Mouse (Mus musculus) C2C12 (cell line): Measurements from ENCODE around the gene Rad51b. TPM values are rescaled to one million over a fixed set of nuclear protein-coding genes. Genes with fewer than 3 reads are reported as not detected.

Source experiments
- H3K27me3 ChIP-seq: one replicate; pipeline ENCODE4 v1.6.1; 2011; ENCODE audit not compliant: control insufficient read depth, insufficient read depth, insufficient read length
- H3K36me3 ChIP-seq: one replicate; pipeline ENCODE4 v1.6.1; 2011; ENCODE audit not compliant: control insufficient read depth, insufficient read depth
- H3K4me3 ChIP-seq: one replicate; pipeline ENCODE4 v1.5.1; 2011; ENCODE audit warnings: mild to moderate bottlenecking, control low read depth; ENCODE audit not compliant: poor library complexity, insufficient read depth, severe bottlenecking
- H3K79me2 ChIP-seq: one replicate; pipeline ENCODE4 v1.6.1; 2011; ENCODE audit not compliant: control insufficient read depth, insufficient read depth
- H3K79me3 ChIP-seq: one replicate; pipeline ENCODE4 v1.6.1; 2011; ENCODE audit warnings: low read depth, control low read depth
- H3ac ChIP-seq: one replicate; pipeline ENCODE3; 2011; ENCODE audit warnings: low read depth; ENCODE audit not compliant: control insufficient read depth, insufficient read length
- CEBPB ChIP-seq: IDR thresholded peaks from one replicate; pipeline ENCODE4 v1.6.1; 2011; ENCODE audit warnings: low read depth, mild to moderate bottlenecking, control low read depth, moderate library complexity
- CTCF ChIP-seq: IDR thresholded peaks from one replicate; pipeline ENCODE4 v1.5.1; 2011; ENCODE audit not compliant: control insufficient read depth, insufficient read depth, insufficient read length
- FOSL1 ChIP-seq: IDR thresholded peaks from one replicate; pipeline ENCODE4 v1.8.0; 2011; ENCODE audit warnings: mild to moderate bottlenecking, low read length; ENCODE audit not compliant: poor library complexity, insufficient read depth, severe bottlenecking
- MAX ChIP-seq: IDR thresholded peaks from one replicate; pipeline ENCODE4 v1.6.1; 2011; ENCODE audit warnings: mild to moderate bottlenecking, control low read depth
- MYOD1 ChIP-seq: IDR thresholded peaks from one replicate; pipeline ENCODE4 v1.6.1; 2011; ENCODE audit warnings: low read depth; ENCODE audit not compliant: control insufficient read depth, insufficient read length
- MYOG ChIP-seq: IDR thresholded peaks from one replicate; pipeline ENCODE4 v1.6.1; 2011; ENCODE audit not compliant: control insufficient read depth, insufficient read length; ENCODE audit errors: extremely low read depth
- USF1 ChIP-seq: IDR thresholded peaks from one replicate; pipeline ENCODE4 v1.6.1; 2011; ENCODE audit warnings: low read depth, mild to moderate bottlenecking, control low read depth, moderate library complexity
- polyA plus RNA-seq: library from polyadenylated mRNA; unstranded; fragments of >200 nt; fragmentation: generic; extraction: Trizol; gene quantifications from one replicate; pipeline ENCODE4 v1.2.1, GENCODE M21; 2012; ENCODE audit warnings: missing spikeins

Gene Rad51b
- polyA plus RNA-seq, 1 experiment = 1.3 TPM

DNA sequence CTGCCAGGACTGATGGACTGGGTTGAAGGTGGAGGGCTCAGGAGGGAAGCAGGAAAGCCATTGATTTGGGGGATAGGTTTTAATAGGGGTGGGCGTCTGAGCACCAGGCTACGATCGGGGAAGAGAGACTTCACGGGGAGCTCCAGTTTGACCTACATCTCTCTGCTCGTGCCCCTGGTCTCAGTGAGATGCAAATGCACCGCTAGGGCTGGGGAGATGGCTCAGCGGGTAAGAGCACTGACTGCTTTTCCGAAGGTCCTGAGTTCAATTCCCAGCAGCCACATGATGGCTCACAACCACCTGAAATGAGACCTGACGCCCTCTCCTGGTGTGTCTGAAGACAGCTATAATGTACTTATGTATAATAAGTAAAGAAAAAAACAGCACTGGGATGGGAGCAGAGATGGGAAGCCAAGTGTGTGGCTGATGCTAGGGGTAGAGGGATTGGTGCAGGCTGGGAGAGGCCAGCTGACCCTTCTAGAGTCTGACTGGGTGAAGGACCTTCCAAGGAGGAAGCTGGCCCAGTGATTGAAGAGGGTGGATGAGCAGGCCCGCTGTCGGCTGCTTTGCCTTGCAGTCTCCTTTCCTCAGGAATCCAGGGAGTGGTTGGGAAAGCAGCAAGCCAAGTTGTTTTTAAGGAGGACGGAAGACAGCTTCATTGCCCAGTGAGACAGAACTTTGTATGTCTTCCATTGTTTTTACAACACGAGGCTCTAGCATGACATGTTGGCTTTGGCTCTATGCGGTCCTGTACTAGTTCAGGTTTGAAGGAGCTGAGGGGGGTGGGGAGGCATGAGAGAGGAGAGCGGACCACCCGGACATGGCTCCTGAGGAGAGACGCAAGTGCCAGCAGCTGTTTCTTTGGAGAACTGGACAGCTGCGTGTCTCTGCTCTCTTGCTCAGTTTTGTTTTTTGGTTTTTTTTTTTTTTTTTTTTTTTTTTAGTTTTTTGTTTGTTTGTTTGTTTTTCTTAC is 511.6 kb downstream of the Rad51b start:
- H3K36me3 ChIP-seq = no peaks in the 10 kb centered on the region
- H3K79me2 ChIP-seq = no peaks in the 10 kb centered on the region
- TF ChIP-seq FOSL1 = no peak
- no peak for TF ChIP-seq CEBPB
- no peak for TF ChIP-seq MYOG
- TF ChIP-seq USF1 = no peak
- no peak for TF ChIP-seq MAX
- no peak for TF ChIP-seq CTCF
- no peak for TF ChIP-seq MYOD1
- H3K79me3 ChIP-seq = no peaks in the 10 kb centered on the region
- H3ac ChIP-seq = no peak overlapping the region
- H3K27me3 ChIP-seq = no peaks in the 10 kb centered on the region
- no peak overlapping the region for H3K4me3 ChIP-seq

DNA sequence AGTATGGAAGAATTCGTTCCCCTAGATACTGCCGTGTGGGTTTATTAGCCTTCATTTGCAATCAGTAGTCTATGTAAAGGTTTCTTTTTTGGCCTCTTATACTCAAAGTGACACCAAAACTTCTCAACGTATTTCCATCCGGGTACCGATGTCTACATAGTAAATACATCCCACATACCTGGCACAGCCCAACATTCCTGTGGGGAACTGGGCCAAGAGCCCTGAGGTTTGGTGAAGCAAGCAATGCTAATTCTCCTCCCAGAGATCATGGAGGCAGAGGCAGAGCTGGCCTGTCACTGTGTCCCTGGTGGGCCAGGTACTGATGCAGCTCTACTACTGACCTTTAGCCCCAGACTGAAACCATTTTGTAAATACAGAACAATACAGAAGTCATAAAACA is 512.4 kb downstream of the Rad51b start:
- Histone ChIP-seq H3ac (no peak overlapping the region), H3K79me3 (no peaks in the 10 kb centered on the region), H3K36me3 (no peaks in the 10 kb centered on the region), H3K4me3 (no peak overlapping the region), H3K27me3 (no peaks in the 10 kb centered on the region), H3K79me2 (no peaks in the 10 kb centered on the region)
- TF ChIP-seq MYOD1 (no peak), CEBPB (no peak), FOSL1 (no peak), CTCF (no peak), MYOG (no peak), USF1 (no peak), MAX (no peak)

DNA sequence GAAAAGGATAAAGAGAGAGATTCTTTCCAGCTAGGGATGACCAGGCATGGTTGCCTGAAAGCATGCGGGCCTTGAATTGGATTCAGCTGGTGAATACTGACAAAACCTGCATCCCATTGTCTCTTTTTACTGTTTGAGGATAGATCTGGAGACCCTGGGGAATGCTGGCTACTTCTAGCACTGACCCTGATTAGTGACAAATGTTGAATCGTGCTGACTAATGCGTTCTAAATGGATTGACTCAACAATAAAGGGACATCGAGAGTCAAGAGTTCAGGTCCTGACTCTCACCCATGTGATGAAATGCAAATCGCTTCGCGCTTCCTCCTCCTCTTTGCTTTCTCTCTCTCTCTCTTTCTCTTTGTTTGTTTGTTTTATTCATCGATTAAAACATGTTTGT is 515.3 kb downstream of the Rad51b start:
- TF ChIP-seq FOSL1 = no peak
- no peak for TF ChIP-seq CEBPB
- no peak for TF ChIP-seq MYOD1
- no peak for TF ChIP-seq CTCF
- TF ChIP-seq MAX = no peak
- TF ChIP-seq USF1 = no peak
- no peak for TF ChIP-seq MYOG
- Histone ChIP-seq H3ac (no peak overlapping the region), H3K79me2 (no peaks in the 10 kb centered on the region), H3K4me3 (no peak overlapping the region), H3K79me3 (no peaks in the 10 kb centered on the region), H3K36me3 (no peaks in the 10 kb centered on the region), H3K27me3 (no peaks in the 10 kb centered on the region)

DNA sequence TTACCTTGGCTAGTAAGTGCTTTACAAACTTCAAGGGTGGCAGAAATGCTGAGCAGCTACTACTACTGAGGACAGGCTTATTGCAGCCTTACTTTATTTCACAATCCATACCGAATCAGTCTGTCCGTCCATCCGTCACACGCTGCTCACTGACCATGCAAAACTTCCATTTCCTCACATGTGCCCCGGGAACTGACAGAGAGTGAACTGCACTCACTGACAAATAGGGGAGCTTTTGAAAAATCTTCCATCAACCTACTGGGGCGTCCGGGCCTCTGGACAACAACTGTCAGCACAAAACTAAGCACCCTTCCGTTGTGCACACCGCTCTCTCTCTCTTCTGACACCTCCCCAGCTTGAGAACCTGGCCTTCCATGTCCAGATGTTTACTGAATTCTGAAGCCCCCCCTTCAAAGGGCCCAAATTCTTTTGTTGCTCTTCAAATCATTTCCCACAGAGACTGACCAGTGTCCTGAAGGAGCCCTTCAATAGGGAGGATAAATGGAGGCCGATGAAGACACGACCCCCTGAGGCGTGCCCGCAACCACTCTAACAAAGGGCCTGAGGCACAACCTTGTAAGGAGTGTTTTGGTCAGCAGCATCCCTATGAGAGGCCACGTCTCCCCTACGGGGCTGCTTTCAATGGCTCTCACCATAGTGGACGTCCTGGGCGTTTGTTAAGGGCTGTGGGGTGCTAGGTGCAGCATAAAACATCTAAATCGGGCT is 515.9 kb downstream of the Rad51b start:
- H3ac ChIP-seq = no peak overlapping the region
- H3K79me3 ChIP-seq = no peaks in the 10 kb centered on the region
- H3K4me3 ChIP-seq = no peak overlapping the region
- TF ChIP-seq MYOD1 = no peak
- TF ChIP-seq USF1 = no peak
- TF ChIP-seq CEBPB = no peak
- no peak for TF ChIP-seq CTCF
- TF ChIP-seq MAX = no peak
- TF ChIP-seq FOSL1 = no peak
- TF ChIP-seq MYOG = no peak
- H3K27me3 ChIP-seq = no peaks in the 10 kb centered on the region
- H3K36me3 ChIP-seq = no peaks in the 10 kb centered on the region
- H3K79me2 ChIP-seq = no peaks in the 10 kb centered on the region

DNA sequence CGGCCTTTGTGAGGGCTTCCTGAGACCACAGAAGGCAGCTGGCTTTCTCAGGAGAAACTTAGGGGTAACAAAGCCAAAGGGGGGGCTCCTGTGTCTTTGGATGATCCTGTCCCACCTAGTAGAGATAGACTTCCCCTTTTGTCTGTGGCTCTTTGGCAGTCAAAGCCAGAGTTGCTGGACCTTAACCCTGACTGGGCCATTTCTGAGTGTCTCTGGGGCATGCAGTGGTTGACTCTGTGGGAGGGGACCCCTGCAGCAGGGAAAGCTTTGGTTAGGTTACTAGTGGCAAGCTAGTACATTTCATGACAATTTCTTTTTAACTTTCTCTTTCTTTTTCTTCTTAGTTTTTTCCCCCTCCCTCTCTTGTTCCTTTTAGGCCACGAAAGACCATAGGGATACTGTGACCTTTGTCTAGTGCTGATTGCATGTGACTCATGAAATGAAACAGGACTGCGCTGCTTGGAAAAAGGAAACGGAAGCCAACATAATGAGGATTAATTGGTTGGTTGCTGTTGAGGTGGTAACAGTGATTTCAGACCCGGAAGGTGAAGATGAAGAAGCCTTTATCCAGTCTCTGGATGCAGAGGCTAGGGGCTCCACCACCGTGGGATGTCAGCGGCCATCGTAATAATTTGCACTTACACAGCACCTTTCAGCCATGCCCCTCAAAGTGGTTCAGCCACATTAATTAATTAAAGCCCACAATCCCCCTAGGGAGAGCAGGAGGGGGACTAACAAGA is 516.7 kb downstream of the Rad51b start:
- H3K4me3 ChIP-seq = no peak overlapping the region

More for the DNA sequence above, 516.7 kb downstream of the Rad51b start:
- no peaks in the 10 kb centered on the region for H3K79me2 ChIP-seq
- no peak overlapping the region for H3ac ChIP-seq
- H3K27me3 ChIP-seq = no peaks in the 10 kb centered on the region
- no peaks in the 10 kb centered on the region for H3K36me3 ChIP-seq
- TF ChIP-seq CTCF = no peak
- TF ChIP-seq MYOD1 = no peak
- no peak for TF ChIP-seq FOSL1
- no peak for TF ChIP-seq MAX
- TF ChIP-seq MYOG = no peak
- TF ChIP-seq USF1 = no peak
- TF ChIP-seq CEBPB = no peak
- no peaks in the 10 kb centered on the region for H3K79me3 ChIP-seq
